Mouse (Mus musculus) mature B cell (primary cell): ENCODE data around the gene Vegfa.

Source experiments
- in situ Hi-C: fragments of 300-500 bp; cut with MboI; formaldehyde crosslinking; loops from 2 replicates; pipeline ENCODE4 v1.14.3; 2019

Gene Vegfa

GRCm38 (mm10) chr17:46027066-46027917 lies 4.9 kb downstream of the Vegfa start:
- in situ Hi-C loops, result no loop called here

- in situ Hi-C loops, result no loop called here
These were observed 6.1 kb downstream of the Vegfa start for GRCm38 (mm10) chr17:46025927-46026668.

GRCm38 (mm10) chr17:46025207-46025606 lies 7.0 kb downstream of the Vegfa start:
- in situ Hi-C loops, result no loop called here

GRCm38 (mm10) chr17:46024192-46024591 lies 8.0 kb downstream of the Vegfa start:
- in situ Hi-C loops, result no loop called here

DNA sequence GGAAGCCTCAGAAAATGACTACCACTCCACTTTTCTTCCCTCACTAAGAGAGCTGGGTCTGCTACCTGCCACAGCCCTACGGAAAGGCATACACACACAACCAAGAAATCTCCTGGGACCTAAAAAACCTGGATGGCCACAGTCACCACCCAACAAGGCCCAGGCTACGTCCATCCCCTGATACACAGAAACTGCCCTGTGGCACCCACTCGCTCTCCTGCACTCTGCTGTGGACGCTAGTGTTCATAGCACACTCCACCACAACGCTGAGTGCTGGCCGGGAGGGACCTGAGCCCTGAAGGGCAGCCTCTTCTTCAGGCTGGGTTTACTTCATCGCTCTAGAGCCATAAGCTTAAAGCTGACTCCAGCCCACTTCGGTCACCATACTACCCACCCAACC lies 8.6 kb downstream of the Vegfa start:
- in situ Hi-C loops, result no loop called here

DNA sequence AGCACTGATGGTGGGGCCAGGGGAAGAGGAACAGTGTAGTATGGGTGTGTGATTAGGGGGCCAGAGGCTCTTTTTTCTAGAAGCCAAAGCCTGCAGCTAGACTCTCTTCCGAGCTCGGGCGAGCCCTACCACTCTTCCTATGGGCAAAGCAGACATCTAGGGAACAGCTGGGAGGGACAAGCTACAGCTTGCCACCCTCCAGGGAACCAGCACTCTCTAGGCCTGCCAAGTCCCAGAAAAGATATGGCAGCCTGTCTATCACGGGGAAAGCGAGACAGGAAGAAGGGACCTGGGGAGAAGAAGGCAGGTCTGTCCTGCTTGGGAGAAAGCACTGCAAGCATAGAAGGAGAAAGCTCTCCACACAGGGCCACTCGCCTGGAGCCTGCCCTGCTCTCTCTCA lies 9.2 kb downstream of the Vegfa start:
- in situ Hi-C loops, result no loop called here

DNA sequence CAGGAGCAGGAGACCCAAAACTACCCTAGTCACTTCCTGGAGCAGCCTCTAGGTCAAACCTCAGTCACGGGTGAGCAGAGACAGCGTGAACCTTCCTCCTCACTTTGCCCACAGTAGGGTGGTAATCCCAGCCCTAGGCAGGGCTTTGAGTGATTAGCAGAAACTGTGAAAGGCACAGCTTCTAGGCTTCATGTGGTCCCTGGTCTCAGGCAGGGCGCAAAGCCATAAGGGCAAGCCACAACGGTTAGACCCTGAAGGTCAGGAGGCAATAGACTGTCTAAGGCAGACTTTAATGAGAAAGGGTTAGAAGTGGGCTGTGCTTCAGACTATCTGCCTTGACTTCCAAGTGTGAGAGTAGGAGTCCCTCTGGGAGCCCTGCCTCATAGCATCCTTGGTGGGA lies 9.7 kb downstream of the Vegfa start:
- in situ Hi-C loops, result no loop called here

DNA sequence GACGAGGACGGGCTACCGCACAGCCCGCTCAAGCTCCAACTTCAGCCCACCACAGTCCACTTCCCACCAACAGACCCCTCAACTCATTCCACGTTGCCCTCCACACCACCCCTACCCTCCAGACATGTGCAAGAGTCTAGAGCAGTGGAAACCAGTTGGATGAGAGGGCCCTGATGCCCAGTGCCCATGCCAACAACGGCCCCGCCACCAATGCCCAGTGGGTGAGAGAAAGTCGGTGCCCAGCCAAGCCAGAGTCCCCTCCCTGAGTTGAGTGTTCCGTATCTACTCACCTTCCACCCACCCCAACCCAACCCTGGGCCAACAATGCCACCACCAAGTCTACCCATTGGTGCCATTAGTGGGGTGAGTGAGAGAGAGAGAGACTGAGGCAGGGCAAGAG lies 10.4 kb downstream of the Vegfa start:
- in situ Hi-C loops, result no loop called here

- in situ Hi-C loops, result no loop called here
These were observed 11.0 kb downstream of the Vegfa start for GRCm38 (mm10) chr17:46021173-46021572.

GRCm38 (mm10) chr17:46020579-46020978 lies 11.6 kb downstream of the Vegfa start:
- in situ Hi-C loops, result no loop called here

GRCm38 (mm10) chr17:46018736-46019004 lies 13.5 kb downstream of the Vegfa start:
- in situ Hi-C loops, result no loop called here

DNA sequence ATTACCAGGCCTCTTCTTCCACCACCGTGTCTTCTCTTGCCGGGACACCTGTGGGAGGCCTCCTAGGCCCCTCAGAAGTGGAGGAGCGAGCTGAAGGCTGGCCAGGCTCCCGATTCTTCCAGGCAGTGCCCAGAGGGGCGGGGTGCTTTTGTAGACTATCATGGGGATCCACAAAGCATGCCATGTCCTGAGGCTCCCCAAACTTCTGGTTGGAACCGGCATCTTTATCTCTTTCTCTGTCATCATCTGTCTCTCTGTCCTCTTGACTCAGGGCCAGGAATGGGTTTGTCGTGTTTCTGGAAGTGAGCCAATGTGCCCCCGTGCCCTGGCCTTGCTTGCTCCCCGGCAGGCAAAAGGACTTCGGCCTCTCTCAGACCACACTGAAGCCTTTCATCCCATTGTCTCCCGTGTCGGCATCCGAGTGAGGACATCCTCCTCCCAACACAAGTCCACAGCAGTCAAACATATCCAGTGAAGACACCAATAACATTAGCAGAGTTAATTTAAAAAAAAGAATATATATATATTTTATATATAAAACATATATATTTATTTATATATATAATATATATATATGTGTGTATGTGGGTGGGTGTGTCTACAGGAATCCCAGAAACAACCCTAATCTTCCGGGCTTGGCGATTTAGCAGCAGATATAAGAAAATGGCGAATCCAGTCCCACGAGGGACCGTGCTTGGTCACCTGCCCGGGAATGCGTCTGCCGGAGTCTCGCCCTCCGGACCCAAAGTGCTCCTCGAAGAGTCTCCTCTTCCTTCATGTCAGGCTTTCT lies 14.0 kb downstream of the Vegfa start:
- in situ Hi-C loops, result no loop called here

DNA sequence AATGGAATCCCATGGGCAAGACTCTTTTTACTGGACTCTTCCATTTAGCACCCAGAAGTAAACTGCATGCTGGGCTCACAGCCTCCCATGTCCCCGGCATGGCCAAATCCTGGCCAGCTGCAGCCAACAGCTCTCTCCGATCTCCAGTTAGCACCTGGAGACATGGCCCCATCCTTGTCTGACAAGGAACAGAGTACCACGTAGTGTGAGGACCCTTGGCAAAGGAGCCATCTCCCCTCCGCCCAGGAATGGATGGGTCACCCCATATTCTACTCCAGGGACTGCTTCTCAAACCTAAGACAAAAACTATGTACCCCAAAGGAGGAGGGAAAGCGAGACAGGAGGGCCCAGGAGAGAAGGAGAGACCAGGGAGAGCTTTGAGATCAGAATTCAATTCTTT lies 15.6 kb downstream of the Vegfa start:
- in situ Hi-C loops, result no loop called here

DNA sequence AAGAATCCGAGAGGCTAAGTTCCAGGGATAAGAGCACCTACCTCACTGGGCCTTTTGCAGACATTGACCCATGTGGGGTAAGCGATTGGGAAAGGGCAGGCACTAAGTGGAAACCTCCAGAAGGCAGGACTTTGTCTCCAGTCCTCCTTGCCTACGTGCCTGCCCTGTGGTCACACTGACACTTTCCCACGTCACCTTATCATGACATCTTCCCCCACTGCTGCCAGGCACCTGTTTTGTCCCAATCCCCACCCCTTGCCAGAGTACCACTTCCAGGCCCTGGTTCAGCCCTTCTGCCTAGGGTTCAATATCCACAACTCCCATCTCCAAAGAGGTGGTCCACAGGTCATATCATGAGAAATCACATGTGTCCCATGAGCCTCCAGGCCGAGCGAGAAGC lies 16.2 kb downstream of the Vegfa start:
- in situ Hi-C loops, result no loop called here

- in situ Hi-C loops, result no loop called here
These were observed 17.2 kb downstream of the Vegfa start for GRCm38 (mm10) chr17:46014935-46015334.

DNA sequence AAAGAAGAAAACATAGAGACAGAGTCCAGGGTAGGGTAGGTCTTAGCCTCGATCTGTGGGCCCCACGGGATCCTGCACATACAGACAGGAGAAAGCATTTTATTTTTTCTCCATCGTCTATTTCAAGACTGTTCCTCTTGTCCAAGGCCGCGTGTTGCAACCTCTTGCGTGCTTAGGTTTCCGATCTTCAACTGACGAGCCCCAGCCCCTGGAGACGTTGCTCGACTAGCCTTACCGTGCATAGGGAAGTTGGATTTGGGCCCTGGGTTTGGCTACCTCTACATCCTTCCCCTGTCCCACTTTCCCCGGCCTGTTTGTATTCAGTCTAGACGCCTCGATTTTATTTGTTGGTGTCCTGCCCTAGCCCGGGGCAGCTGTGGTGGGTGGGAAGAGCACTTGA lies 18.6 kb downstream of the Vegfa start:
- in situ Hi-C loops, result no loop called here

- in situ Hi-C loops, result no loop called here
These were observed 20.0 kb downstream of the Vegfa start for GRCm38 (mm10) chr17:46012211-46012610.

DNA sequence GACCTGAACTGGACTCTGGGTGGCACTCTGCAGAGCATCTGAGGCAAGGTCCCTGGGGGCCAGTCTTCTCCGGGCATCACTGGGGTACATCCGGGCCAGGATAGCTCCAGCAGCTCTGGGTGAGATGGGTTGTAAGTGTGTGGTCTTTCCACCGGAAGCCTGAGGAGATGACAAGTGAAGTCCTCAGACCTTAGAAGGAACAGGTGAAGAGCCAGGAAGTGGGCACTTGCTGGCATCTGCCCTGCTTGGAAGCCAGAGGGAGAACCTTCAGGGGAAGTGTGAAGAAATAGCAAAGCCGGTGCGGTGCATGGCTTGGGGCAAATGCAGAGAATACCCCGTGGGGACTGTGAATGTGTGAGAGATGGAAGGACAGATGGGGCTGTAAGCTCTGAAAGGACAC lies 21.7 kb downstream of the Vegfa start:
- in situ Hi-C loops, result no loop called here

DNA sequence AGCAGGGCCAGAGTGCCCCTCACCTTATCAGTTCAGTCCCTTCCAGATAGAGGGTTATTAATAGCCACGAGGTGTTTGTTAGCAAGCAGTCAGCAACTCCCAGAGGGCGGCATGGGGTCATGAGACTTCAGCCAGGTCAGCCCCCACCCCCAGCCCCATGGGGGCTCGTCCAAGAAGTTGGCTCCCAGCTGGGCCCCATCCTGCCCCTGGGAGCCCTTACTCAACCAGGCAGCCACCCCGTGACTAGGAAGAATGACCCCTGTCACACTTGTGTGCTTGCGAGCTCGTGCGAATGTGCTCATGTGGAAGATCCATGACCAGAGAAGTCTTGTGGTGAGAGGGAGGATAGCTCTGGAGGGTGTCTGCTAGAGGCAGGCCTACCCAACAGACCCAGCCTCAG lies 23.0 kb downstream of the Vegfa start:
- in situ Hi-C loops, result no loop called here

DNA sequence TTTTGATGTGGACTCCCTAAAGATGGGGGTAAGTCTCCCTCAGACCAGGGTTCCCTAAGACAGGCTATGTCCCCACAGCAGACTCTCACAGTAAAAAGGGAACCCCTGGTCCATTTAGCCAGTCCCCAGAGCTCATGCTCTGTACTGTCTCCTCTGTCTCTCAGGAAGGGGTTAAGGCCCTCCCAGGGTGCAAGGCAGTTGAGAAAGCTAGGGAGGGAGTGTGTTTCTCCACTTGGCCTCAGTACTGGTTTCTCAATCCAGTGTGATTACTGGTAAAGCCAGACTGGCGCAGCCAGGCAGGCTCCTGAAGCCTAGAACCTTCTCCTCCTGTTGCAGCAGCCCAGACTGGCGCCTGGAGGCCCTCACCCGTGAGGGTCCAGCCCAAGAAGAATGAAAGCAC lies 26.7 kb downstream of the Vegfa start:
- in situ Hi-C loops, result no loop called here

DNA sequence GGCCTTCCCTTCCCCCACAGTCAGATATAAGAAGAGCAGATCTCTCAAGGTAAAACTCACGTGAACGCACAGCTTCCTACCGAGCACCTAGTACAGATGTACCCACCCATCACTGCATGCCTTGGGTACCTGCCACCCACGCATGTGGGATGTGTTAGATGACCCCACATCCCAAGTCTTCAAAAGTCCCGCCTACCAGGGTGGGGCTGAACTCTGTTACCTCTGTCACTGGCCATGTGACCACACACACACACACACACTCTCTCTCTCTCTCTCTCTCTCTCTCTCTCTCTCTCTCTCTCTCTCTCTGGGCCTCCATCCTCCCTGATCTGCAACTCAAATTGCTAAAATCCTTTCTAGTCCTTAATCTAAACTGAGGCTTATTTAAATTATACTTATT lies 27.7 kb downstream of the Vegfa start:
- in situ Hi-C loops, result no loop called here

GRCm38 (mm10) chr17:46003717-46004481 lies 28.3 kb downstream of the Vegfa start:
- in situ Hi-C loops, result no loop called here
